Comparison of ENCODE assay signal across 25 mouse cellular contexts in genomic region chr6:134041286-134041685, GRCm38 (mm10). TPM values are rescaled to one million over a fixed set of nuclear protein-coding genes. Genes with fewer than 3 reads are reported as not detected.
DNase-seq lines count a peak whose midpoint lies in the region; ATAC-seq lines count a peak whose summit lies in the region.
"Had no signal": no experiment of that assay in that cellular context is flagged by ENCODE, and none has a peak within 500 bp of the region (broad histone marks: within the 10 kb centered on the region; RNA-seq: fewer than 3 reads in every experiment).

No protein-coding gene starts in this region.

- no peak overlapping the region for H3K4me2 ChIP-seq in embryonic facial prominence, embryonic 13.5 days
- H3K4me2 ChIP-seq in heart, embryonic 13.5 days, result peak overlapping the region; percentile 43; the same call in 1 of the 2 replicates
- H3K4me2 ChIP-seq in hindbrain, embryonic 12.5 days (replicated peaks), result no peak overlapping the region
- 0 out of 2 replicates have a peak overlapping the region, but pooled peaks have one; percentile 9 for H3K4me2 ChIP-seq in neural tube, embryonic 13.5 days
- no peak overlapping the region for H3K4me2 ChIP-seq in neural tube, embryonic 15.5 days
- H3K4me2 ChIP-seq: forebrain, embryonic 13.5 days; liver, embryonic 15.5 days; lung, embryonic 14.5 days; midbrain, embryonic 13.5 days had no signal

- no peak for ATAC-seq in embryonic facial prominence, embryonic 13.5 days (ENCODE audit: insufficient number of reproducible peaks, insufficient read depth, low FRiP score, low TSS enrichment, low read depth)
- no peak for ATAC-seq in heart, embryonic 13.5 days (ENCODE audit: extremely low read depth, insufficient number of reproducible peaks, low FRiP score, low TSS enrichment)
- ATAC-seq in hindbrain, embryonic 12.5 days (ENCODE audit: low FRiP score), result no peak
- no peak for ATAC-seq in neural tube, embryonic 13.5 days (ENCODE audit: low read depth)
- no peak for ATAC-seq in neural tube, embryonic 15.5 days (ENCODE audit: low FRiP score)
- ATAC-seq: forebrain, embryonic 13.5 days; hindbrain, embryonic 16.5 days had no signal

- no peaks in the 10 kb centered on the region for H3K9me3 ChIP-seq in embryonic facial prominence, embryonic 13.5 days
- H3K9me3 ChIP-seq in embryonic facial prominence, embryonic 10.5 days, result no peaks in the 10 kb centered on the region
- no peaks in the 10 kb centered on the region for H3K9me3 ChIP-seq in heart, embryonic 13.5 days
- H3K9me3 ChIP-seq in hindbrain, embryonic 10.5 days, result no peaks in the 10 kb centered on the region
- H3K9me3 ChIP-seq in hindbrain, embryonic 12.5 days (replicated peaks), result no peaks in the 10 kb centered on the region
- no peaks in the 10 kb centered on the region for H3K9me3 ChIP-seq in neural tube, embryonic 13.5 days
- no peaks in the 10 kb centered on the region for H3K9me3 ChIP-seq in neural tube, embryonic 15.5 days (replicated peaks)
- H3K9me3 ChIP-seq: forebrain, embryonic 13.5 days; G1E; liver, embryonic 15.5 days; midbrain, embryonic 13.5 days had no signal

- H3K27ac ChIP-seq in embryonic facial prominence, embryonic 13.5 days, result no peak overlapping the region
- H3K27ac ChIP-seq in embryonic facial prominence, embryonic 10.5 days (replicated peaks), result no peak overlapping the region
- peak overlapping the region; percentile 39; the same call in 1 of the 2 replicates for H3K27ac ChIP-seq in heart, embryonic 13.5 days (replicated peaks)
- 0 out of 2 replicates have a peak overlapping the region, but pooled peaks have one; percentile 5 for H3K27ac ChIP-seq in hindbrain, embryonic 10.5 days
- H3K27ac ChIP-seq in hindbrain, embryonic 12.5 days, result no peak overlapping the region
- no peak overlapping the region for H3K27ac ChIP-seq in neural tube, embryonic 13.5 days (replicated peaks)
- H3K27ac ChIP-seq in neural tube, embryonic 15.5 days (replicated peaks), result no peak overlapping the region
- H3K27ac ChIP-seq: forebrain, embryonic 13.5 days; layer of hippocampus, adult 2 months; liver, embryonic 15.5 days; midbrain, embryonic 13.5 days; stomach, postnatal 0 days had no signal

- 72% methylated on average over 7 of the region's 7 CpGs for WGBS in embryonic facial prominence, embryonic 13.5 days
- 87% methylated on average over 7 of the region's 7 CpGs for WGBS in embryonic facial prominence, embryonic 10.5 days
- WGBS in heart, embryonic 13.5 days, result 60% methylated on average over 7 of the region's 7 CpGs
- 89% methylated on average over 7 of the region's 7 CpGs for WGBS in hindbrain, embryonic 10.5 days
- WGBS in hindbrain, embryonic 12.5 days, result 85% methylated on average over 7 of the region's 7 CpGs
- WGBS in neural tube, embryonic 13.5 days, result 65% methylated on average over 7 of the region's 7 CpGs
- 72% methylated on average over 7 of the region's 7 CpGs for WGBS in neural tube, embryonic 15.5 days

- H3K4me3 ChIP-seq in embryonic facial prominence, embryonic 13.5 days, result no peak overlapping the region
- H3K4me3 ChIP-seq in embryonic facial prominence, embryonic 10.5 days, result no peak overlapping the region
- H3K4me3 ChIP-seq in heart, embryonic 13.5 days, result no peak overlapping the region
- H3K4me3 ChIP-seq in hindbrain, embryonic 10.5 days, result no peak overlapping the region
- no peak overlapping the region for H3K4me3 ChIP-seq in hindbrain, embryonic 12.5 days
- H3K4me3 ChIP-seq in neural tube, embryonic 13.5 days, result no peak overlapping the region
- no peak overlapping the region for H3K4me3 ChIP-seq in neural tube, embryonic 15.5 days (replicated peaks)
- H3K4me3 ChIP-seq: forebrain, embryonic 13.5 days; layer of hippocampus, adult 2 months; liver, embryonic 15.5 days; midbrain, embryonic 13.5 days had no signal

- 0 out of 2 replicates have a peak overlapping the region, but pooled peaks have one; percentile 32 for H3K9ac ChIP-seq in embryonic facial prominence, embryonic 13.5 days
- peak overlapping the region; percentile 66 for H3K9ac ChIP-seq in heart, embryonic 13.5 days
- H3K9ac ChIP-seq in hindbrain, embryonic 12.5 days, result no peak overlapping the region
- no peak overlapping the region for H3K9ac ChIP-seq in neural tube, embryonic 13.5 days
- H3K9ac ChIP-seq in neural tube, embryonic 15.5 days (replicated peaks), result no peak overlapping the region
- H3K9ac ChIP-seq: forebrain, embryonic 13.5 days; liver, embryonic 15.5 days; lung, embryonic 14.5 days; midbrain, embryonic 13.5 days had no signal

- intact Hi-C loops in heart, postnatal 36 days (cut with DNase I), result no loop called here

- H3K27me3 ChIP-seq in embryonic facial prominence, embryonic 13.5 days, result no peaks in the 10 kb centered on the region
- H3K27me3 ChIP-seq in embryonic facial prominence, embryonic 10.5 days (replicated peaks; ENCODE audit: low read depth, poor library complexity, severe bottlenecking), result no peaks in the 10 kb centered on the region
- H3K27me3 ChIP-seq in heart, embryonic 13.5 days (replicated peaks), result no peaks in the 10 kb centered on the region
- H3K27me3 ChIP-seq in hindbrain, embryonic 10.5 days (ENCODE audit: insufficient read depth, poor library complexity, severe bottlenecking), result no peaks in the 10 kb centered on the region
- no peaks in the 10 kb centered on the region for H3K27me3 ChIP-seq in hindbrain, embryonic 12.5 days
- H3K27me3 ChIP-seq in neural tube, embryonic 13.5 days, result no peaks in the 10 kb centered on the region
- H3K27me3 ChIP-seq in neural tube, embryonic 15.5 days (replicated peaks), result no peaks in the 10 kb centered on the region
- H3K27me3 ChIP-seq: forebrain, embryonic 13.5 days; liver, embryonic 15.5 days; midbrain, embryonic 13.5 days had no signal

- DNase-seq in embryonic facial prominence, embryonic 10.5 days (ENCODE audit: low spot score), result no peak
- no peak for DNase-seq in heart, postnatal 36 days
- DNase-seq in hindbrain, embryonic 10.5 days (ENCODE audit: low spot score), result no peak
- DNase-seq: adrenal gland, adult 8-10 months; cerebellum, adult 2 months; gastrocnemius, postnatal 14 days; kidney, adult 2 months; kidney, postnatal 36 days; lung, embryonic 14.5 days; lung, postnatal 14 days; right cerebral cortex, postnatal 4 days; thymus, adult 18-20 months; thymus, postnatal 25 days had no signal

- H3K4me1 ChIP-seq in embryonic facial prominence, embryonic 13.5 days, result peaks cover 81% of the 10 kb centered on the region
- peaks cover 85% of the 10 kb centered on the region for H3K4me1 ChIP-seq in embryonic facial prominence, embryonic 10.5 days
- H3K4me1 ChIP-seq in heart, embryonic 13.5 days, result peaks cover 93% of the 10 kb centered on the region
- H3K4me1 ChIP-seq in hindbrain, embryonic 10.5 days (replicated peaks), result peaks cover 85% of the 10 kb centered on the region
- H3K4me1 ChIP-seq in hindbrain, embryonic 12.5 days, result peaks cover 80% of the 10 kb centered on the region
- peaks cover 96% of the 10 kb centered on the region for H3K4me1 ChIP-seq in neural tube, embryonic 13.5 days (replicated peaks)
- H3K4me1 ChIP-seq in neural tube, embryonic 15.5 days, result peaks cover 83% of the 10 kb centered on the region

- no peaks in the 10 kb centered on the region for H3K36me3 ChIP-seq in embryonic facial prominence, embryonic 13.5 days
- 0 out of 2 replicates have a peak, but pooled peaks cover 7% of the 10 kb centered on the region for H3K36me3 ChIP-seq in embryonic facial prominence, embryonic 10.5 days (replicated peaks)
- no peaks in the 10 kb centered on the region for H3K36me3 ChIP-seq in heart, embryonic 13.5 days
- H3K36me3 ChIP-seq in hindbrain, embryonic 10.5 days, result peaks cover 5% of the 10 kb centered on the region; the same call in 1 of the 2 replicates
- H3K36me3 ChIP-seq in hindbrain, embryonic 12.5 days, result no peaks in the 10 kb centered on the region
- no peaks in the 10 kb centered on the region for H3K36me3 ChIP-seq in neural tube, embryonic 13.5 days
- no peaks in the 10 kb centered on the region for H3K36me3 ChIP-seq in neural tube, embryonic 15.5 days
- H3K36me3 ChIP-seq: liver, embryonic 15.5 days; midbrain, embryonic 13.5 days had no signal

RNA-seq across cellular contexts. Expression of gene Etv6, which starts 5.8 kb away (rescaled TPM):
- 13.9 and 16.1 TPM in 2 replicates for polyA plus RNA-seq in embryonic facial prominence, embryonic 13.5 days (2015; fragmentation: Nextera tagmentation; extraction: Ambion mirVana)
- polyA plus RNA-seq in embryonic facial prominence, embryonic 10.5 days (2016; fragmentation: Nextera tagmentation; extraction: Ambion mirVana), result 16.6 and 17.0 TPM in 2 replicates
- 12.5 and 12.8 TPM in 2 replicates for polyA plus RNA-seq in heart, embryonic 13.5 days (2015; fragmentation: Nextera tagmentation; extraction: Ambion mirVana)
- total RNA-seq in heart, postnatal 36 days (2021), result 10 to 100 TPM; 11.5 to 15.0 TPM
- polyA plus RNA-seq in hindbrain, embryonic 10.5 days (2016; fragmentation: Nextera tagmentation; extraction: Ambion mirVana), result 12.1 and 14.6 TPM in 2 replicates
- polyA plus RNA-seq in hindbrain, embryonic 12.5 days (2016; fragmentation: Nextera tagmentation; extraction: Ambion mirVana), result 11.7 and 13.1 TPM in 2 replicates
- polyA plus RNA-seq in neural tube, embryonic 13.5 days (2015; fragmentation: Nextera tagmentation; extraction: Ambion mirVana), result 6.9 and 8.8 TPM in 2 replicates
- 5.8 and 9.1 TPM in 2 replicates for polyA plus RNA-seq in neural tube, embryonic 15.5 days (2015; fragmentation: Nextera tagmentation; extraction: Ambion mirVana)

Comparison
In these comparisons a context has a peak if more than half of its experiments do, and no peak if none do; other contexts are left out.
1. H3K27ac ChIP-seq: peak in heart, embryonic 13.5 days (single experiment) and hindbrain, embryonic 10.5 days (single experiment); none in embryonic facial prominence, embryonic 13.5 days (single experiment), embryonic facial prominence, embryonic 10.5 days (single experiment), hindbrain, embryonic 12.5 days (single experiment), neural tube, embryonic 13.5 days (single experiment) and neural tube, embryonic 15.5 days (single experiment).
2. H3K4me2 ChIP-seq: peak in heart, embryonic 13.5 days (single experiment) and neural tube, embryonic 13.5 days (single experiment); none in embryonic facial prominence, embryonic 13.5 days (single experiment), hindbrain, embryonic 12.5 days (single experiment) and neural tube, embryonic 15.5 days (single experiment).
3. H3K9ac ChIP-seq: peak in embryonic facial prominence, embryonic 13.5 days (single experiment) and heart, embryonic 13.5 days (single experiment); none in hindbrain, embryonic 12.5 days (single experiment), neural tube, embryonic 13.5 days (single experiment) and neural tube, embryonic 15.5 days (single experiment).